Mouse (Mus musculus): ENCODE measurements around the gene Srpx. TPM values are rescaled to one million over a fixed set of nuclear protein-coding genes. Genes with fewer than 3 reads are reported as not detected.

Srpx gene
- 3.9 and 6.3 TPM in 2 replicates for polyA plus RNA-seq (2014; fragmentation: Nextera tagmentation; extraction: Ambion mirVana)

DNA sequence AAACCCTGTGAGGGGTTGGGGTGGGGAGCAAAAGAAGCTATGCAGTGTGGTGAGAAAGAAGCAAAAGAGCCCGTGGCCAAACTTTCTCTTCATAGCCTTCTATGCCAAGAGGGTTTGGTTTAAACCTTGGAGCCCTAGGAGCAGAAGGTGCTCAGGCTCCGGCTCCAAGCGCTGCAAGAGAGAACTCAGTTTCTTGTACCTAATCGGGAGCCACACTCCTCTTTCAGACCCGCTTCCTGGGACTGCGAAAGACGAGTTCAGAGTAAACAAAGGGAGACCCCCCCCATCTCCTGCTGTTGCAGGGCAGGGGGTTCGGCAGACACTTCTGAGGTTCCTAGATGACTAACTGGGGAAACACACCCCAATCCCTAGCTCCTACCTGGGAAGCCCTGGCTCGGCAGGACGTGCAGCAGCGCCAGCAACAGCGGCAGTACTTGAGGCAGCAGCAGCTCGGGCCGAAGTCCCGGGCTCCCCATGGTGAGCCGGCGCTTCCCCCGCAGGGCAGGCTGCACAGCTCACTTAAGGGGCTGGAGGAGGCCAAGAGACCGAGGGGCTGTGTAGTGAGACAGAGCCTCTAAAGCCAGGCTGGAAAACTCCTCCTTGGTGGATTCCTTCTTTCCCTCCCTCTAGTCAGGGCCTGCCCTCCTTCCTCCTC is at the start of gene Srpx:
TSS of gene Srpx (minus strand) at position 645 of the 655 bp plus-strand sequence.
- Histone ChIP-seq H3K27me3 (ENCODE audit: control insufficient read depth, insufficient read depth, low read length) (no peaks in the 10 kb centered on the region), H3K4me2 (replicated peaks; ENCODE audit: low read depth, low read length) (peak within 1 kb of the TSS; percentile 39), H3K36me3 (ENCODE audit: control insufficient read depth, insufficient read depth, low read length) (no peaks in the 10 kb centered on the region), H3K9me3 (ENCODE audit: control insufficient read depth, low read length) (no peaks in the 10 kb centered on the region), H3K4me1 (replicated peaks; ENCODE audit: control insufficient read depth, insufficient read depth, low read length) (no peaks in the 10 kb centered on the region), H3K27ac (ENCODE audit: low read depth, low read length) (no peak within 1 kb of the TSS), H3K9ac (ENCODE audit: low read depth, low read length) (peak within 1 kb of the TSS; percentile 5; the same call in 1 of the 2 replicates), H3K4me3 (ENCODE audit: low read depth, low read length) (peak within 1 kb of the TSS; percentile 16)
- 19% methylated on average over 19 of the region's 19 CpGs for WGBS
- ATAC-seq (ENCODE audit: low FRiP score) (peak; percentile 72), DNase-seq (ENCODE audit: low spot score) (peak; percentile 34)

DNA sequence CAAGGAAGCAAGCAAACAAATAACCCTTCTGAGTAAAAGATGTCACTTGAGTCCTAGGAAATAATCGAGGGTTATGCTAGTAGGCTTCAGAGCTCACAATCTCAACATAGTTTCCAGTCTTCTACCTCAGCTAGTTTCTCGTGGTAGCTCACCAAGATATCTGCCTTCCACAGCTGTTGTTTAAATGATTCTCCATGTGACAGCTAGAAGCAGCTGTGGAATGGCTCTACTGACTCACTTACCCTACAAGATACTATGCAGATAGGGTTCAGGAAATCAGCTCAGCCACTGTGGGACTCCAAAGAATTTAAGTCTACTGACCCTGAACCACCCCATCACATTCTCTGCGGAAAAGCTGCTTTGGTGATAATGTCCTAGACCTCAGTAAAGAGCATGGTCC is 34.9 kb upstream of the Srpx start:
- Histone ChIP-seq H3K4me1 (replicated peaks; ENCODE audit: control insufficient read depth, insufficient read depth, low read length) (no peaks in the 10 kb centered on the region), H3K4me2 (replicated peaks; ENCODE audit: low read depth, low read length) (no peak overlapping the region), H3K27ac (ENCODE audit: low read depth, low read length) (no peak overlapping the region), H3K36me3 (ENCODE audit: control insufficient read depth, insufficient read depth, low read length) (no peaks in the 10 kb centered on the region), H3K27me3 (ENCODE audit: control insufficient read depth, insufficient read depth, low read length) (no peaks in the 10 kb centered on the region), H3K9ac (ENCODE audit: low read depth, low read length) (no peak overlapping the region), H3K9me3 (ENCODE audit: control insufficient read depth, low read length) (no peaks in the 10 kb centered on the region), H3K4me3 (ENCODE audit: low read depth, low read length) (no peak overlapping the region)
- 62% methylated on average over 3 of the region's 3 CpGs for WGBS
- DNase-seq (ENCODE audit: low spot score): no peak
- no peak for ATAC-seq (ENCODE audit: low FRiP score)

- H3K27ac ChIP-seq (ENCODE audit: low read depth, low read length): no peak overlapping the region
- no peaks in the 10 kb centered on the region for H3K36me3 ChIP-seq (ENCODE audit: control insufficient read depth, insufficient read depth, low read length)
- no peak overlapping the region for H3K9ac ChIP-seq (ENCODE audit: low read depth, low read length)
- ATAC-seq (ENCODE audit: low FRiP score) (no peak), DNase-seq (ENCODE audit: low spot score) (no peak)
- no peaks in the 10 kb centered on the region for H3K9me3 ChIP-seq (ENCODE audit: control insufficient read depth, low read length)
- H3K27me3 ChIP-seq (ENCODE audit: control insufficient read depth, insufficient read depth, low read length): no peaks in the 10 kb centered on the region
- H3K4me2 ChIP-seq (replicated peaks; ENCODE audit: low read depth, low read length): no peak overlapping the region
- no peak overlapping the region for H3K4me3 ChIP-seq (ENCODE audit: low read depth, low read length)
- 67% methylated on average over 3 of the region's 3 CpGs for WGBS
- no peaks in the 10 kb centered on the region for H3K4me1 ChIP-seq (replicated peaks; ENCODE audit: control insufficient read depth, insufficient read depth, low read length)
These were observed 1.7 kb downstream of the Srpx start for GRCm38 (mm10) chrX:10115780-10116179.

DNA sequence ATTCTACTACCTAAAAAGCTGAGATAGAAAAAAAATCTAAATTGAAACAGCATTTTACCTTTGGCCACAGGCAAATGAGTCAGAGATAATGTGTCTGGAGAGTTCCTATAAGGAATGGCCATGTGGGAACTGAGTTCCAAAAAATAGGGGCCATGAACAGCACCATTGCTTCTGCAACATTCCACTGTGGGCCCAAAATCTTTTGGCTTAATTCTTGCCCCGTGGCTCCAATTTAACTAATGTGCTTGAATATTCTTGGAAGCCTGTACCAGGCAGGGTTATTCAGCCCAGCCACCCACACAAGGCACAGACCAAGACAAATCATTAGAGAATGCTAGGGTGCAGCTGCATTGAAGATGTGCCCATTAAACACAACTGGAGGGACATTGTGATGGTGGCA is 6.8 kb downstream of the Srpx start:
- WGBS: 80% methylated on average over 1 of the region's 1 CpGs
- Histone ChIP-seq H3K4me2 (replicated peaks; ENCODE audit: low read depth, low read length) (no peak overlapping the region), H3K27ac (ENCODE audit: low read depth, low read length) (no peak overlapping the region), H3K4me3 (ENCODE audit: low read depth, low read length) (no peak overlapping the region), H3K9ac (ENCODE audit: low read depth, low read length) (no peak overlapping the region), H3K9me3 (ENCODE audit: control insufficient read depth, low read length) (no peaks in the 10 kb centered on the region), H3K27me3 (ENCODE audit: control insufficient read depth, insufficient read depth, low read length) (no peaks in the 10 kb centered on the region), H3K36me3 (ENCODE audit: control insufficient read depth, insufficient read depth, low read length) (no peaks in the 10 kb centered on the region), H3K4me1 (replicated peaks; ENCODE audit: control insufficient read depth, insufficient read depth, low read length) (no peaks in the 10 kb centered on the region)
- DNase-seq (ENCODE audit: low spot score) (no peak), ATAC-seq (ENCODE audit: low FRiP score) (no peak)

- Histone ChIP-seq H3K27ac (ENCODE audit: low read depth, low read length) (no peak overlapping the region), H3K36me3 (ENCODE audit: control insufficient read depth, insufficient read depth, low read length) (no peaks in the 10 kb centered on the region), H3K4me1 (replicated peaks; ENCODE audit: control insufficient read depth, insufficient read depth, low read length) (no peaks in the 10 kb centered on the region), H3K4me2 (replicated peaks; ENCODE audit: low read depth, low read length) (no peak overlapping the region), H3K9ac (ENCODE audit: low read depth, low read length) (no peak overlapping the region), H3K4me3 (ENCODE audit: low read depth, low read length) (no peak overlapping the region), H3K9me3 (ENCODE audit: control insufficient read depth, low read length) (no peaks in the 10 kb centered on the region), H3K27me3 (ENCODE audit: control insufficient read depth, insufficient read depth, low read length) (no peaks in the 10 kb centered on the region)
- no peak for ATAC-seq (ENCODE audit: low FRiP score)
- 73% methylated on average over 4 of the region's 4 CpGs for WGBS
- no peak for DNase-seq (ENCODE audit: low spot score)
These were observed 9.0 kb downstream of the Srpx start for GRCm38 (mm10) chrX:10108558-10108957.

- no peaks in the 10 kb centered on the region for H3K9me3 ChIP-seq (ENCODE audit: control insufficient read depth, low read length)
- no peak overlapping the region for H3K4me3 ChIP-seq (ENCODE audit: low read depth, low read length)
- no peaks in the 10 kb centered on the region for H3K27me3 ChIP-seq (ENCODE audit: control insufficient read depth, insufficient read depth, low read length)
- DNase-seq (ENCODE audit: low spot score): no peak
- no peak overlapping the region for H3K4me2 ChIP-seq (replicated peaks; ENCODE audit: low read depth, low read length)
- no peak for ATAC-seq (ENCODE audit: low FRiP score)
- H3K36me3 ChIP-seq (ENCODE audit: control insufficient read depth, insufficient read depth, low read length): no peaks in the 10 kb centered on the region
- no peak overlapping the region for H3K27ac ChIP-seq (ENCODE audit: low read depth, low read length)
- no peak overlapping the region for H3K9ac ChIP-seq (ENCODE audit: low read depth, low read length)
- H3K4me1 ChIP-seq (replicated peaks; ENCODE audit: control insufficient read depth, insufficient read depth, low read length): no peaks in the 10 kb centered on the region
- 74% methylated on average over 5 of the region's 5 CpGs for WGBS
These were observed 12.0 kb downstream of the Srpx start for GRCm38 (mm10) chrX:10105475-10105874.

DNA sequence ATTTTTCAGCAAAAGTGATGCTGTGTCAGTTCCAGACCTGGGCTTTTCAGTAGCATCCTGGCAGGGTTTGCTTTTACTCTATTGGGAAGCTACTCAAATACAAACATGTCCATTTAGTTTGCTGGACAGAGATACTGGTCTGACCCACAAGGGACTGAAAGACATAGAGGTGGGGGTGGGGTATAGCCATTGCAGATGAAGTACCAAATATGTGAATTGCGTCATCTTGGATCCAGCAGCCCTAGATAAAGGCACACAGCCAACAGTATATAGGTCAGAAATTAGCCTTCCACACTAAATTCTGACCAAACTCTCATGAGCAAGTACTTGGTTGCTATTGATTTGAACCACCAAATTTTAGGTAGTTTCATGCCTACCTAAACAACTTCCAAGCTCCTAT is 14.8 kb downstream of the Srpx start:
- no peak for DNase-seq (ENCODE audit: low spot score)
- no peaks in the 10 kb centered on the region for H3K36me3 ChIP-seq (ENCODE audit: control insufficient read depth, insufficient read depth, low read length)
- no peaks in the 10 kb centered on the region for H3K4me1 ChIP-seq (replicated peaks; ENCODE audit: control insufficient read depth, insufficient read depth, low read length)
- H3K27ac ChIP-seq (ENCODE audit: low read depth, low read length): no peak overlapping the region
- H3K9ac ChIP-seq (ENCODE audit: low read depth, low read length): no peak overlapping the region
- H3K4me2 ChIP-seq (replicated peaks; ENCODE audit: low read depth, low read length): no peak overlapping the region
- ATAC-seq (ENCODE audit: low FRiP score): no peak
- no peaks in the 10 kb centered on the region for H3K27me3 ChIP-seq (ENCODE audit: control insufficient read depth, insufficient read depth, low read length)
- H3K4me3 ChIP-seq (ENCODE audit: low read depth, low read length): no peak overlapping the region
- H3K9me3 ChIP-seq (ENCODE audit: control insufficient read depth, low read length): no peaks in the 10 kb centered on the region
- WGBS: 89% methylated on average over 1 of the region's 1 CpGs

DNA sequence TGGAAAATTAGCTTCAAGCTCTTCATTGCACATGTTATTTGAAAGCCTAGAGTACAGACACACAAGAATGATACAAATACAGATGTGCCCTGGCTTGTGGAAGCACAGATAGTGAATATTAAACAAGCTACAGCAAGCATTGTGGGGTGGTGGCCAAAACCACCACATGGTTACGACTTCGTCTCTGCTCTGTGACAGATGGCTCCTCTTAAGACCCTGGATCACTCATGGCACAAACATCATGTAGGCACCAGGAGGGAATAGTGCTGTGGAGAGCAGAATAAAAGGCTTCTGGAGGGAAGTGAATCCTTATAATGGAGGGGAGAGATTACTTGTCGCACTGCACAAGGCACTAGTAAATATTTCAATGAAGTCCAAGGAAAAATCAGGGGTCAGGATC is 21.7 kb downstream of the Srpx start:
- no peak for ATAC-seq (ENCODE audit: low FRiP score)
- Histone ChIP-seq H3K27ac (ENCODE audit: low read depth, low read length) (no peak overlapping the region), H3K4me3 (ENCODE audit: low read depth, low read length) (no peak overlapping the region), H3K27me3 (ENCODE audit: control insufficient read depth, insufficient read depth, low read length) (no peaks in the 10 kb centered on the region), H3K9me3 (ENCODE audit: control insufficient read depth, low read length) (no peaks in the 10 kb centered on the region), H3K36me3 (ENCODE audit: control insufficient read depth, insufficient read depth, low read length) (no peaks in the 10 kb centered on the region), H3K4me1 (replicated peaks; ENCODE audit: control insufficient read depth, insufficient read depth, low read length) (no peaks in the 10 kb centered on the region), H3K4me2 (replicated peaks; ENCODE audit: low read depth, low read length) (no peak overlapping the region), H3K9ac (ENCODE audit: low read depth, low read length) (no peak overlapping the region)
- no peak for DNase-seq (ENCODE audit: low spot score)
- WGBS: 85% methylated on average over 3 of the region's 3 CpGs

GRCm38 (mm10) chrX:10080385-10080784 is 37.1 kb downstream of the Srpx start:
- H3K27me3 ChIP-seq (ENCODE audit: control insufficient read depth, insufficient read depth, low read length): no peaks in the 10 kb centered on the region
- H3K4me3 ChIP-seq (ENCODE audit: low read depth, low read length): no peak overlapping the region
- H3K36me3 ChIP-seq (ENCODE audit: control insufficient read depth, insufficient read depth, low read length): no peaks in the 10 kb centered on the region
- no peak for ATAC-seq (ENCODE audit: low FRiP score)
- H3K9me3 ChIP-seq (ENCODE audit: control insufficient read depth, low read length): no peaks in the 10 kb centered on the region
- no peak overlapping the region for H3K27ac ChIP-seq (ENCODE audit: low read depth, low read length)
- no peak overlapping the region for H3K9ac ChIP-seq (ENCODE audit: low read depth, low read length)
- H3K4me1 ChIP-seq (replicated peaks; ENCODE audit: control insufficient read depth, insufficient read depth, low read length): no peaks in the 10 kb centered on the region
- 76% methylated on average over 3 of the region's 3 CpGs for WGBS
- no peak overlapping the region for H3K4me2 ChIP-seq (replicated peaks; ENCODE audit: low read depth, low read length)
- no peak for DNase-seq (ENCODE audit: low spot score)

Measured in hindbrain, embryonic 11.5 days (tissue).